Mouse (Mus musculus): ENCODE measurements around the gene Nr4a3.

Nr4a3 gene

GRCm38 (mm10) chr4:48110331-48110730, 65.4 kb downstream of the Nr4a3 start:
- DNase-seq (ENCODE audit: low spot score): no peak

DNA sequence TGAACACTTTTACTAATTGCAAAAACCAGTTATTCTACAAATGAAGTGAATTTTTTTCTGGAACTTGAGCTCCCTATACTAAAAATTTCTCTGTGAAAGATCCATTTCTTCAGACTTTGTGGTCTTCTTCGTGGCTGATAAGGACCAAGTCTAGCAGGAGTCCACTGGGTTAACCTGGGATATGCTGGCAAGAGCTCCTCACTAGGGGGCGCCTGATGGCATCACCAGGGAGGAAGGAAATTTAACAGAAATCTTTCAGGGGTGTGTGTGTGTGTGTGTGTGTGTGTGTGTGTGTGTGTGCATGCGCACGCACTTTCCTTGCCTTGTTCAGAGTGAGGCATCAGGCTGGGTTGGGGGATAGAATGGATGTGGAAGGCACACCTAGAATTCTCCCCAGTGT, 71.2 kb downstream of the Nr4a3 start:
- DNase-seq (ENCODE audit: low spot score): no peak

GRCm38 (mm10) chr4:48124416-48124772, 79.4 kb downstream of the Nr4a3 start:
- no peak for DNase-seq (ENCODE audit: low spot score)

- DNase-seq (ENCODE audit: low spot score): peak; percentile 86
Observed at GRCm38 (mm10) chr4:48124773-48125469, 80.0 kb downstream of the Nr4a3 start, which contains the start of gene Stx17. Gene Stx17, plus strand, starts transcription at chr4:48124915.

DNA sequence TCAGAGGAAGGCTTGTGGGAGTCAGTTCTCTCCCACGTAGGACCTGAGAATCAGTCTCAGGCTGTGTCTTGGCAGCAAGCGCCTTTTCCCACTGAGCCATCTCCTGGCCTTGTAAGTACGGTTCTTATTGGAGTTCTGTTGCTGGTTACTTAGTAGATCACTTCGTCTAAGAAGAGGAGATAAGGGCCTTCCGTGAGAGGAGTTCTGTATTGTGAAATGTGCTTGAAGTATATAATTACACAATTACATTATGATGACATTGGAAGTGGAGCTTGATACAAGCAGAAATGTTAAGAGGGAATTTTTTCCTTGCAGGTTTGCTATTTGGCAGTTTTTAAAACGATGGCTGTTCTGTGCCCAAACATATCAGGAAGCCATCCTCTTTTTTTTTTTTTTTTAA, 85.4 kb downstream of the Nr4a3 start:
- no peak for DNase-seq (ENCODE audit: low spot score)

DNA sequence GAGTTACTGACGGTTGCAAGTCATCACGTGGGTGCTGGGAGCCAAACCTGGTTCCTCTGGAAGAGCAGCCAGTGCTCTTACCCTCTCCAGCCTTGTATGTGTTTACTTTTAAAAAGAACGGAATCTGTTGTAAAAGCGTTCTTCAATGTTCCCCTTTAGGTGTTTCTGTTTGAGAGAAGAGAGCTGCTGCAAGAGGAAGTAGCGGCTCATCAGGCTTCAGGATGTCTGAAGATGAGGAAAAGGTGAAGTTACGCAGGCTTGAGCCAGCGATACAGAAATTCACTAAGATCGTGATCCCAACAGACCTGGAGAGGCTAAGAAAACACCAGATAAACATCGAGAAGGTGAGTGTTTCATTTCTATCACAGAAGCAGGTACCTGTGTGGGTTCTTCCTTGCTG, 86.7 kb downstream of the Nr4a3 start:
- no peak for DNase-seq (ENCODE audit: low spot score)

- DNase-seq (ENCODE audit: low spot score): no peak
Observed at GRCm38 (mm10) chr4:48132721-48133120, 87.8 kb downstream of the Nr4a3 start.
